Mouse (Mus musculus) cortical plate, adult 2 months (tissue): ENCODE data around the gene Ptprg.

Experiments
- CTCF ChIP-seq: fragments of 200-500 bp; IDR thresholded peaks from 2 replicates; pipeline ENCODE4 v1.5.1; 2011; ENCODE audit warnings: mild to moderate bottlenecking, control low read depth, low read length; ENCODE audit not compliant: insufficient read depth; ENCODE audit errors: extremely low read depth
- POLR2A ChIP-seq: fragments of 200-500 bp; IDR thresholded peaks from 2 replicates; pipeline ENCODE4 v1.6.1; 2011; ENCODE audit warnings: mild to moderate bottlenecking, low read length, control low read depth; ENCODE audit not compliant: insufficient read depth; ENCODE audit errors: extremely low read depth

- TF ChIP-seq CTCF: no peak
- TF ChIP-seq POLR2A: no peak
Measured at GRCm38 (mm10) chr14:11699654-11700053, 146.3 kb downstream of the Ptprg start.
